Mouse (Mus musculus) embryonic fibroblast, embryonic 13.5 days (primary cell): ENCODE results near the gene Stoml1. TPM values are rescaled to one million over a fixed set of nuclear protein-coding genes. Genes with fewer than 3 reads are reported as not detected.
A peak's percentile ranks its signal among the peaks of the same experiment; 100 is the strongest.

Experiments used
- H3K27ac ChIP-seq: 2 replicates; pipeline ENCODE4 v1.5.1; 2012; ENCODE audit warnings: low read length, control low read depth, inconsistent platforms; ENCODE audit not compliant: insufficient read depth
- H3K4me1 ChIP-seq: 2 replicates; pipeline ENCODE4 v1.6.1; 2011; ENCODE audit warnings: low read length; ENCODE audit not compliant: control insufficient read depth, insufficient read depth
- H3K4me3 ChIP-seq: 2 replicates; pipeline ENCODE4 v1.5.1; 2011; ENCODE audit warnings: mild to moderate bottlenecking, control low read depth, low read length; ENCODE audit not compliant: insufficient read depth
- CTCF ChIP-seq: IDR thresholded peaks from 2 replicates; pipeline ENCODE4 v1.5.1; 2011; ENCODE audit warnings: mild to moderate bottlenecking, control low read depth, low read length, moderate library complexity, borderline replicate concordance; ENCODE audit not compliant: insufficient read depth
- POLR2A ChIP-seq: IDR thresholded peaks from 2 replicates; pipeline ENCODE4 v1.6.1; 2011; ENCODE audit warnings: low read depth, mild to moderate bottlenecking, control low read depth, low read length, moderate library complexity
- polyA plus RNA-seq: library from polyadenylated mRNA; stranded (reverse); fragments of >200 nt; gene quantifications from 2 replicates; pipeline ENCODE4 v1.2.4, GENCODE M21; 2011; ENCODE audit warnings: low read depth; ENCODE audit not compliant: missing spikeins, insufficient read length

The Stoml1 gene
- polyA plus RNA-seq, 1 experiment = 25.9 TPM

GRCm38 (mm10) chr9:58279780-58280179 is 26.8 kb downstream of the Stoml1 start:
- TF ChIP-seq CTCF = no peak
- no peak for TF ChIP-seq POLR2A
- Histone ChIP-seq H3K4me1 (peaks cover 9% of the 10 kb centered on the region; the same call in 1 of the 2 replicates), H3K27ac (no peak overlapping the region), H3K4me3 (no peak overlapping the region)

DNA sequence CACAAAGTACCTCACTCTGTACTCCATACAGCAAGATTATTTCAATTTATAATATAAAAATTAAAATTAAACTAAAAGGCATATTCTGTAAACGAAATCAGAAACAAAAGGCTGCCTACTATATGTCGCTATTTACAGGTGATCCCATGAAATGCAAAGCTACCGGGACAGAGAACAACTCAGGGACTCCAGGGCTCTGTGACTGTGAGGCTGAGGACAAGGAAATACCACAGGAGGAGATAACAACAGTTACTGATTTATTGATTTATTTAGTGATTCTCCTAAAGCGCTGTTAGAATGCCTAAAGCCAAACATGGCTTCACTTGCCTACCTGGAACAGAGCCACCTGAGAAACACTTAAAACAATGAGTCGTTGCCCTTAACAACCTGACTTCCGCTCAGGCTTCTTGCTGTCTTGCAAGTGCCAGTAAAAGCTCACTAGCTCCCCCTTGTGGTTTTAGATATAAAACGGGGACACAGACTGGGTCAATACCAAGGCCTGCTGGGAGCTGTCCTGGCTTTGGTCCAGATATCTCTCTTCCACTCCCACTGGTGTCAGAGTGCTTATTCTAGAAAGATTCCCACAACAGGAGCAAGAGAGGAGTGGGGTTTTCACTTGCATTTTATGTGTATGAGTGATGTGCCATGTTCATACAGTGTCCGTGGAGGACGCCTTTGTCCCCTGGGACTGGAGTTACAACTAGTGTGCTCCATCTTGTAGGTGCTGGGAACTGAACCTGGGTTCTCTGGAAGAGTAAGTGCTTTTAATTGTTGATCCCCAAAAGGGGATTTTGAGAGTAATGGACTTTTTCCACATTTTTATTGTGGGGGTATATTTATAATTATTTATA is 27.5 kb downstream of the Stoml1 start:
- no peak overlapping the region for H3K27ac ChIP-seq
- H3K4me3 ChIP-seq = no peak overlapping the region
- TF ChIP-seq POLR2A (no peak), CTCF (no peak)
- H3K4me1 ChIP-seq = peaks cover 9% of the 10 kb centered on the region; the same call in 1 of the 2 replicates

- H3K4me1 ChIP-seq = 0 out of 2 replicates have a peak, but pooled peaks cover 3% of the 10 kb centered on the region
- TF ChIP-seq POLR2A = no peak
- no peak for TF ChIP-seq CTCF
Observed at GRCm38 (mm10) chr9:58281597-58281996, 28.6 kb downstream of the Stoml1 start.

GRCm38 (mm10) chr9:58283431-58283830 is 30.5 kb downstream of the Stoml1 start:
- Histone ChIP-seq H3K27ac (peak overlapping the region; percentile 80), H3K4me3 (no peak overlapping the region), H3K4me1 (0 out of 2 replicates have a peak, but pooled peaks cover 3% of the 10 kb centered on the region)
- TF ChIP-seq POLR2A (no peak), CTCF (no peak)

More at GRCm38 (mm10) chr9:58281597-58281996, 28.6 kb downstream of the Stoml1 start:
- H3K27ac ChIP-seq = no peak overlapping the region
- H3K4me3 ChIP-seq = no peak overlapping the region

- no peak for TF ChIP-seq POLR2A
- TF ChIP-seq CTCF = no peak
- Histone ChIP-seq H3K4me1 (no peaks in the 10 kb centered on the region), H3K4me3 (no peak overlapping the region), H3K27ac (no peak overlapping the region)
Observed at GRCm38 (mm10) chr9:58289090-58289489, 36.1 kb downstream of the Stoml1 start.

DNA sequence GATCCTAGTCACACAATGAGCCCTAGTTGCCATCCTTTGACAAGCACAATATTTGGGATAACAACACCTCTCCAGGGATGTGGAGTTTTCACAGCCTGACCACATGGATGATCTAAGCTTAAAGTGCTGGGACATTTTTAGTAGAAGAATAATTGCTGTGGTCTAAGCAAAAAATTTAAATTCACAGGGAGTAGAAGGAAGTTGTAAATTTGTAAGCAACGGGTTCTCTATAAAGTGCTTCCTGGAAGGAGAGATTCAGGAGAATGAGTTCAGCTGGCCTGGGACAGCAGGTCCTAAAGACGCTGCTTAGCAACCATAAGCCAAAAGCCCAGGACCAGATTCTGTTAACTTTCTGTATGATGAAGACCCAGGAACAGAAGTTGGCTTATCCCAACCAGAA is 36.9 kb downstream of the Stoml1 start:
- Histone ChIP-seq H3K4me1 (no peaks in the 10 kb centered on the region), H3K4me3 (no peak overlapping the region), H3K27ac (no peak overlapping the region)
- no peak for TF ChIP-seq POLR2A
- TF ChIP-seq CTCF = no peak

- no peak overlapping the region for H3K4me3 ChIP-seq
- no peak overlapping the region for H3K27ac ChIP-seq
- no peak for TF ChIP-seq POLR2A
- no peak for TF ChIP-seq CTCF
- peaks cover 26% of the 10 kb centered on the region for H3K4me1 ChIP-seq
Observed at GRCm38 (mm10) chr9:58294527-58294926, 41.6 kb downstream of the Stoml1 start.

DNA sequence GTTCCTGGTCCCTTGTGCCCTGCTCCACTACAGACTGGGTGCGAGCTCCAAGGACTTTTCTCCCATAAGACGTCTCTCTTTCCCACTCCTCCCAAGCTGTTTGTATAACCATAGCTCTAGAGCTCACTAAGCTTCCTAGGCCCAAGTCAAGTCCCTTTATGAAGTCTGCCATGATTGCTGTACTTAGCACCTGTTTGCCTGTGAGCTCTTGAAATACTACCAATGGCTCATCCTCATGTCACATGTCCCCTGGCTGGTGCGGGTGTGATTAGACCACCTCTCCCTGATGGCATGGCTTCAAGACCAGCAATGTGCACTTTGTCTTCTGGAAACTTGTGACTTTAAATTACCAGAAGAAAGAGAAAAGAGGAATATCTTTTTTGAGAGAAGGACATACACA is 42.4 kb downstream of the Stoml1 start:
- Histone ChIP-seq H3K4me1 (peaks cover 28% of the 10 kb centered on the region), H3K4me3 (no peak overlapping the region), H3K27ac (peak overlapping the region; percentile 80)
- TF ChIP-seq POLR2A = no peak
- no peak for TF ChIP-seq CTCF

DNA sequence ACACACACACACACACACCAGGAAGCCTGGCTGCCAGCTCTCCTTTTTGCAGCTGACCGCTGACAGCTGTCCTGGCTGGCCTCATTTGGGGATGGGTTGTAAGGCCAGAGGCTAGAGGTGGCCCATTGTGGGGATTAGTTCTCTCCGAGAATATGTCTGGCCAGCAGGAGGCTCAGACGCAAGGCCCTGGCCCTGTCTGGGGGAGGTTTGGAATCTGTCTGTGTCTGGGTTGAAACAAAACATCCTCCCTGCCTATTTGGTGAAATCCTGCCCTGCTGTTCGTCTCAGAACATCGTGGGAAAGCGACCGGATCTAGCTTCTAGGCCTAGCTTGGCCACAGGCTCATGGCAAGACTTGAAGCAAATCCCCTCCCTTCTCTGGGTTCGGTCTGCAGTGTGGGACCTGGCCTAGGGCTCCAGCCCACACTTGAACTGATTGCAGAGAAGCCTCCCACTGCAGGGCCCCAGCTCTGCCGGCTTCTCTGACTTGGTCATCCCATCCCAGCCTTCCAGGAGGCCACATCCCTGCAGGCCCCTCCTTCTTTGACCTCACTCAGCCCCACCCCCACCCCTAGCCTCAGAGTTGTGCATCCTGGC is 42.9 kb downstream of the Stoml1 start:
- H3K4me1 ChIP-seq = peaks cover 28% of the 10 kb centered on the region
- H3K4me3 ChIP-seq = no peak overlapping the region
- H3K27ac ChIP-seq = peak overlapping the region; percentile 80
- TF ChIP-seq CTCF = no peak
- peak; percentile 37; the same call in 1 of the 2 replicates for TF ChIP-seq POLR2A

GRCm38 (mm10) chr9:58297065-58297464 is 44.1 kb downstream of the Stoml1 start:
- peaks cover 28% of the 10 kb centered on the region for H3K4me1 ChIP-seq
- no peak overlapping the region for H3K4me3 ChIP-seq
- H3K27ac ChIP-seq = peak overlapping the region; percentile 80
- TF ChIP-seq POLR2A (no peak), CTCF (no peak)
